Mouse (Mus musculus) erythroblast, embryonic 14.5 days (primary cell): Measurements from ENCODE around the gene 1810049J17Rik. TPM values are rescaled to one million over a fixed set of nuclear protein-coding genes. Genes with fewer than 3 reads are reported as not detected.
"Not testable (repeated sequence)": the region's sequence is repeated elsewhere in the genome, so short reads cannot be mapped to it uniquely, and the experiment has no call there.

Source experiments
- H3K27me3 ChIP-seq: 2 replicates; pipeline ENCODE4 v1.6.1; 2012; ENCODE audit warnings: inconsistent platforms; ENCODE audit not compliant: control insufficient read depth
- H3K36me3 ChIP-seq: 2 replicates; pipeline ENCODE4 v1.6.1; 2012; ENCODE audit warnings: mild to moderate bottlenecking, inconsistent platforms; ENCODE audit not compliant: control insufficient read depth
- H3K4me1 ChIP-seq: 2 replicates; pipeline ENCODE4 v1.6.1; 2012; ENCODE audit warnings: inconsistent platforms; ENCODE audit not compliant: control insufficient read depth
- H3K4me3 ChIP-seq: replicated peaks from 2 replicates; pipeline ENCODE3; 2012; ENCODE audit warnings: moderate library complexity, mild to moderate bottlenecking, inconsistent platforms
- H3K9me3 ChIP-seq: 2 replicates; pipeline ENCODE4 v1.6.1; 2012; ENCODE audit warnings: low read length, inconsistent platforms, mixed read lengths; ENCODE audit not compliant: control insufficient read depth
- GATA1 ChIP-seq: IDR thresholded peaks from 2 replicates; pipeline ENCODE4 v1.6.1; 2012; ENCODE audit warnings: low read length, inconsistent platforms, mixed read lengths
- TAL1 ChIP-seq: IDR thresholded peaks from 3 replicates; pipeline ENCODE4 v1.6.1; 2012; ENCODE audit warnings: low read length, inconsistent platforms, mixed read lengths
- polyA plus RNA-seq: library from polyadenylated mRNA; stranded (reverse); fragments of >175 nt; gene quantifications from 2 replicates; pipeline ENCODE4 v1.2.3, GENCODE M21; 2012

1810049J17Rik gene
- polyA plus RNA-seq, result not detected in 2 replicates

GRCm38 (mm10) chr15:12321788-12322621 lies at the start of gene 1810049J17Rik:
1810049J17Rik (minus strand) TSS chr15:12321899.
- H3K9me3 ChIP-seq, result no peaks in the 10 kb centered on the region
- peaks cover 47% of the 10 kb centered on the region for H3K4me1 ChIP-seq
- H3K4me3 ChIP-seq, result peak within 1 kb of the TSS; percentile 99

GRCm38 (mm10) chr15:12371183-12371582 lies 49.5 kb upstream of the 1810049J17Rik start:
- peaks cover 2% of the 10 kb centered on the region; the same call in 1 of the 2 replicates for H3K27me3 ChIP-seq
- H3K4me1 ChIP-seq, result peaks cover 51% of the 10 kb centered on the region

More at GRCm38 (mm10) chr15:12321788-12322621, at the start of gene 1810049J17Rik:
- TF ChIP-seq GATA1, result no peak
- H3K36me3 ChIP-seq, result peaks cover 26% of the 10 kb centered on the region
- H3K27me3 ChIP-seq, result peaks cover 11% of the 10 kb centered on the region

GRCm38 (mm10) chr15:12370096-12370495 lies 48.4 kb upstream of the 1810049J17Rik start:
- no peaks in the 10 kb centered on the region for H3K9me3 ChIP-seq
- H3K4me3 ChIP-seq, result no peak overlapping the region
- H3K27me3 ChIP-seq, result 0 out of 2 replicates have a peak, but pooled peaks cover 2% of the 10 kb centered on the region
- no peaks in the 10 kb centered on the region for H3K36me3 ChIP-seq
- H3K4me1 ChIP-seq, result peaks cover 46% of the 10 kb centered on the region
- TF ChIP-seq GATA1, result no peak
- no peak for TF ChIP-seq TAL1

More at GRCm38 (mm10) chr15:12371183-12371582, 49.5 kb upstream of the 1810049J17Rik start:
- no peaks in the 10 kb centered on the region for H3K36me3 ChIP-seq
- no peaks in the 10 kb centered on the region for H3K9me3 ChIP-seq
- TF ChIP-seq GATA1, result no peak
- no peak for TF ChIP-seq TAL1
- H3K4me3 ChIP-seq, result no peak overlapping the region

GRCm38 (mm10) chr15:12368850-12369249 lies 47.2 kb upstream of the 1810049J17Rik start:
- no peak overlapping the region for H3K4me3 ChIP-seq
- H3K27me3 ChIP-seq, result no peaks in the 10 kb centered on the region
- H3K4me1 ChIP-seq, result peaks cover 42% of the 10 kb centered on the region
- H3K9me3 ChIP-seq, result no peaks in the 10 kb centered on the region
- no peaks in the 10 kb centered on the region for H3K36me3 ChIP-seq
- TF ChIP-seq TAL1 (no peak), GATA1 (no peak)

GRCm38 (mm10) chr15:12368357-12368756 lies 46.7 kb upstream of the 1810049J17Rik start:
- H3K9me3 ChIP-seq, result no peaks in the 10 kb centered on the region
- H3K4me3 ChIP-seq, result no peak overlapping the region
- H3K36me3 ChIP-seq, result no peaks in the 10 kb centered on the region
- TF ChIP-seq GATA1 (no peak), TAL1 (no peak)
- no peaks in the 10 kb centered on the region for H3K27me3 ChIP-seq
- H3K4me1 ChIP-seq, result peaks cover 42% of the 10 kb centered on the region

GRCm38 (mm10) chr15:12367306-12368080 lies 45.8 kb upstream of the 1810049J17Rik start:
- Histone ChIP-seq H3K27me3 (no peaks in the 10 kb centered on the region), H3K4me3 (peak overlapping the region; percentile 49), H3K9me3 (no peaks in the 10 kb centered on the region), H3K36me3 (peaks cover under 1% of the 10 kb centered on the region), H3K4me1 (peaks cover 42% of the 10 kb centered on the region)
- 0 out of 2 replicates have a peak, but pooled peaks have one; percentile 23 for TF ChIP-seq GATA1
- TF ChIP-seq TAL1, result no peak

GRCm38 (mm10) chr15:12366580-12367305 lies 45.0 kb upstream of the 1810049J17Rik start:
- peaks cover 42% of the 10 kb centered on the region for H3K4me1 ChIP-seq
- H3K36me3 ChIP-seq, H3K27me3 ChIP-seq, H3K9me3 ChIP-seq: not testable (repeated sequence)
- H3K4me3 ChIP-seq, result peak overlapping the region; percentile 49

- Histone ChIP-seq H3K4me1 (peaks cover 38% of the 10 kb centered on the region), H3K9me3 (no peaks in the 10 kb centered on the region), H3K4me3 (no peak overlapping the region), H3K36me3 (peaks cover 9% of the 10 kb centered on the region), H3K27me3 (no peaks in the 10 kb centered on the region)
- no peak for TF ChIP-seq TAL1
- no peak for TF ChIP-seq GATA1
These were observed 44.4 kb upstream of the 1810049J17Rik start for GRCm38 (mm10) chr15:12366072-12366469.
